Mouse (Mus musculus) brown adipose tissue, adult 24 weeks (tissue): ENCODE measurements at regions not wholly inside any gene's neighbourhood (a gene's known extent, or its start where the extent isn't known, plus 50 kb on each side); places are given as distances from the start of the nearest gene placed in this dataset.
A peak's percentile ranks its signal among the peaks of the same experiment; 100 is the strongest.
"Not testable (repeated sequence)": the region's sequence is repeated elsewhere in the genome, so short reads cannot be mapped to it uniquely, and the experiment has no call there.

Source experiments
- H3K27ac ChIP-seq: fragments of 200-500 bp; replicated peaks from 2 replicates; pipeline ENCODE4 v1.5.1; 2012; ENCODE audit warnings: low read depth, mild to moderate bottlenecking, low read length
- H3K4me1 ChIP-seq: fragments of 200-500 bp; 2 replicates; pipeline ENCODE4 v1.6.1; 2012; ENCODE audit warnings: low read length, mixed read lengths; ENCODE audit not compliant: control insufficient read depth, insufficient read depth, insufficient read length
- H3K4me3 ChIP-seq: fragments of 200-500 bp; 2 replicates; pipeline ENCODE4 v1.5.1; 2012; ENCODE audit warnings: low read depth, mild to moderate bottlenecking, low read length, moderate library complexity; ENCODE audit not compliant: insufficient read depth

DNA sequence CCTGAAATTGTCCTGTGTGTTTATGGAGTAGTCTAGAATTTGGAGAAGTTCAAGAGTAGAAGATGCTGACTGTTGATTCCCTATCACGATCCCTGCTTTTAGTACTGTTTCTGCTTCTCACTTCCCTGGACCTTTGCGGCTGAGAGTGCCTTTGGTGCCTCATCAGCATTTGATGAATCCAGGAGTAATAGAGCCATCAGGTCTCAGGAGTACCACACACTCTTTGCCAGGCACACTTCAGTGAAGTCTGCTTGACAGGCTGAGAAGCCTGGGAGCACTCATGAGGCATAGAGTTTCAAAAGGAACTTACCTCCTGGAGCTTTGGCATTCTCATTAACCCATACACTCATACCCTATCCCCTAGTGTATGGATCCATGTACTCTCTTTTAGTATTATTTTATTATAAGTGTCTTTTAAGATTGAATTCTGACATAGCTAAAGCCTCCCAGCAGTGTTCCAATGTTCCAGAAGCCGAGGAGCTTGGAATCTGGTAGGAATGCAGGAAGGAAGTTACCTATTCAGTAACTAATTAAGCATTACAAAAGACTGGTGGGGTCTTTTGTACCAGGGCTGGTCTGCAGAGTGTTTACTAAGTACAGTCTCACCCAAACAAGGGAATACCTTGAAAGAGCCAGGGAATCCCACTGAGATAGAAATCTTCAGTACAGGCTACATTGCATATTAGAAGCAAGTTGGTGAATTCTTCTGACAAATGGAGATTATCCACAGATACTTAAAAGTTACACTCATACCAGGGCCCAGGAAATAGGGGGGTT lies 139.7 kb downstream of the Tex13c3 start:
- H3K4me1 ChIP-seq, H3K27ac ChIP-seq, H3K4me3 ChIP-seq: not testable (repeated sequence)

DNA sequence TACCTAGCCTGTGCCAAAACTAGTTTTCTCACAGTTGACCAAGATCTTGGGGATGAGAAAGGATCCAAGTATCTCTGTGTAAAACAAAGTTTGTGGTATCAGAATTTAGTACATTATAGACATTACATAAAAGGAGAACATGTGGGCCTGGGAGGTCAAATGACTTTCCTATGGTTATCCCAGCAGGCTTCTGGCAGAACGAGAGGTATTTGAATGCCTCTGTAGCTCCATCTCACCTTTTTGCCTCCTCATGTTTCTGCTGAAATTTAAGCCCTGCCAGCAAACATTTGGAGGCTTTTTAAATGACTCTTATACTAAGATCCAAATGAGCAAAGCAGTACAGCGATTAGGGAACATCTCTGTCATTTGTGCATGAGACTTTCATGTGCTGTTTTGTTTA lies 167.8 kb downstream of the Tex13c3 start:
- H3K4me1 ChIP-seq: no peaks in the 10 kb centered on the region
- H3K27ac ChIP-seq: no peak overlapping the region
- H3K4me3 ChIP-seq: no peak overlapping the region

DNA sequence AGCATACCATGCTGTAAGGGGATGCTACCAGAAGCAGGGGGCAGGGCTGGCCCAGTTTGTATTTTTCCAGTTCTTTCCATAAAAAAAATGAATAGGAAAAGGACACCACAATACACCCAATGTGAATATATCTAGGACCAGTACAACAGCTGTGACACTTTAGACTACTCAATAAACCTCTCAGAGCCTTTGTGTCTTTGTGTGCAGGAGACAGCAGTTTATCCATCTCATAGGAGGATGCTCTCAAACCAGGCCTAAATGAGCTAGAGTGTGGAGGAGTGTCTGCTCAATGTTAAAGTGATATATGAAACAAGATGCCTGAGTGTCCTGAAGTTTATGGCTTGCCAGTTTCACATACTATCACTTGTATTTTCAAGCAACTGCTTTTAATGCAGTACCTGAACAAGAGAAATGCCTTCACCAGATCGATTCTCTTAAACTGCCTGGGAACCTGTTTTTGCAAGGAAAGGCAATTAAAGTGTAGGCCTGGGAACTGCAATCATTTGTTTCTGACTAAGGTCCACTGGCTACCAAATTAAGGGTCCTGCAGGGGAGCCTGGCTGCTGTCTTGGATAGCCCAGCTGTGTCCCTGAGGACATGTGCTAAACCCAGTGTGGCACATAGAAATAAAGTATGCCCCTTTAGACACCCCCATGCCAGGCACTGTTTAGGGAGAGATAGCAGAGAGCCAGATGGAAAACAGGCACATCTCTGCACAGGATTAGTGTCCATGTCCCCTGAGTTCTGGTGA lies 169.1 kb downstream of the Tex13c3 start:
- Histone ChIP-seq H3K4me3 (no peak overlapping the region), H3K4me1 (no peaks in the 10 kb centered on the region), H3K27ac (no peak overlapping the region)

DNA sequence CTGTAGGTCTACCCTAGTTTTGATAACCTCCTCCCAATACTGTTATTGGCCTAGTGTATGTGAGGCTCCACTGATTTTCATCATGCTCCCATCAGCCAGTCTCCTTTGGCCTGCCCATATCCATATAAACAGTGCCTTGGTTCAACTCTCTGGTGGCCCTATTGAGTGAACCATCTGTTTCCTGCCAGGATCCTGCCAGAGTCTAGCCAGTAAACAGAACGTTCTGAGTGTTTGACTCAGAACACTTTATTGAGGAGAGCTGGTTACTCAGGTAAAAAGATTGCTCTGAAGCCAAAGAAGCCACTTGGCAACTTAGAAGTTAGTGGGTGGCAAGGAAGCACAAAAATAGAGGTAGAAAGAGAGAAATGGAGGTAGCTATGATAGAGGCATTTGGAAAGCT lies 169.7 kb downstream of the Tex13c3 start:
- H3K4me3 ChIP-seq: no peak overlapping the region

DNA sequence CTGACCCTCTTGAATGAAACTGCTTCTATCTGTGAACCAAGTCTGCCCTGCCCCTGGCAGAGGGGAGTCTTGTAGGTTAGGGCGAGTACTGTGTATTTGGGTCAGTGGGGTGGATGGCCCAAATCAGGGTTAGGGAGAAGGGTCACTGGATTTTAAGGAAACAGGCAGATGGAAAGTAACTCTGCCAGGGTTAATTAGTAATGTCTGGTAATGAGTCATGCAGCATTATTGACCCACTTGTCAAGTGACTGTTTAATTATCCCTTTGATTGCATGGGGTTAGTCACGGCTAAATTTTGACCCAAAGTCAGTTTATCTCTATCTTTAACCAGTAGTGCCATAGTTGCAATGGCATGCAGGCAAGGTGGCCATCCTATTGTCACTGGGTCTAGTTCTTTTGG lies 192.9 kb downstream of the Tex13c3 start:
- H3K4me3 ChIP-seq: no peak overlapping the region
- H3K27ac ChIP-seq: no peak overlapping the region
- no peaks in the 10 kb centered on the region for H3K4me1 ChIP-seq

More for the DNA sequence above, 169.7 kb downstream of the Tex13c3 start:
- Histone ChIP-seq H3K4me1 (no peaks in the 10 kb centered on the region), H3K27ac (no peak overlapping the region)

DNA sequence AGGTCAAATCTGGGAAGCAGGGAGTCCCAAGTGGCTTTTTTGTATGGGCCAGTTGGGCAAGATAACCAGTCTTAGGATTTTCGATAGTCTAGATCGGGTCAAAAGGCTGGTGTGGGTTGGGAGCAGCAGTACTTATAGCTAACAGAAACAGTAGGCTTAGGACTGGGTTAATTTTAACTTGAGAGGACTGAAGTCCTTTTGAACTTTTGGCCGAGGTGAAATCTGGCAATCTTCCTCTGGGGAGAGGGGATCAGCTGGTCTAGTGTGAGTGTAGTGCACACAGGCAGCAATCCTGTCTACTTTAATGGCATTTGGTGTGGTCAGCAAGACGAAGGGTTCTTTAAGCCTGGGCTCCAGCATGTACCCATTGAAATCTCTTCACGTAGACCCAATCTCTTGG lies 194.7 kb downstream of the Tex13c3 start:
- no peak overlapping the region for H3K27ac ChIP-seq
- no peak overlapping the region for H3K4me3 ChIP-seq
- no peaks in the 10 kb centered on the region for H3K4me1 ChIP-seq

DNA sequence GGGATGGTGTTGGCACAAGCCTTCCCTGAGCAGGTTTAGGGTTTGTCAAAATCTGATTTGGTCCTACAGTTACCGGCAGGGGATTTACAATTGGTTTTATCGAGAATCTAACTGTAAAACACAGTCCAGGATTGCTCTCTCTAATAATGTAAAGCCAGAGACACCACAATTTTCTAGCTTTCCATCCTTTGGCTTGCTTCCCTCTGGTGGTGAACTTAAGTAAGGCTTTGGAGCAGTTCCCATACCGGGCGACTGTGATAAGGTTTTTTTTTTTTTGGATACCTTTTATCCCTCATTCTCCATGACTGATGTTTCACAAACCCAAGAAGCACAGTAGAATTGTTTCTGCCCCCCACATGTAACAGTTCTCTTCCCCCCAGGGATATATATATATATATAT lies 195.3 kb downstream of the Tex13c3 start:
- H3K4me3 ChIP-seq: no peak overlapping the region
- H3K4me1 ChIP-seq: no peaks in the 10 kb centered on the region
- H3K27ac ChIP-seq: no peak overlapping the region

DNA sequence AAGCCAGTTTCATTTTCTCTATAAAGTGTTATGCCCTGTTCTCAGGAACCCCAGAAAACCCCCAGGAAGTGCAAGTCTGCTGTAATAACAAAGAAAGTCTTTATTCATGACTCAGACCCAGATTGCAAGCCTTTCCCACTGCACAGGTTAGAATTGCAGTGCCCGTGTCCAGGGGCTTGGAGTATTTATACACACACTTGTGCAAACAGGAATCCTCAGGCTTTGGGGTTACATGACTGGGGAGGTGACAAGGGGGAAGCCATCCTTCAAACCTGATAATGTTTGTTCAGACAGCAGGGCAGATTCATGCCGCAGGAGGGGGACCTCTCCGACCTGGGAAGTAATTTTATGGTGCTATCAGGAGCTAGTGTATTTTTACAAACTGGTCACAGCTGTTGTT lies 198.0 kb downstream of the Tex13c3 start:
- no peaks in the 10 kb centered on the region for H3K4me1 ChIP-seq
- H3K27ac ChIP-seq: no peak overlapping the region

DNA sequence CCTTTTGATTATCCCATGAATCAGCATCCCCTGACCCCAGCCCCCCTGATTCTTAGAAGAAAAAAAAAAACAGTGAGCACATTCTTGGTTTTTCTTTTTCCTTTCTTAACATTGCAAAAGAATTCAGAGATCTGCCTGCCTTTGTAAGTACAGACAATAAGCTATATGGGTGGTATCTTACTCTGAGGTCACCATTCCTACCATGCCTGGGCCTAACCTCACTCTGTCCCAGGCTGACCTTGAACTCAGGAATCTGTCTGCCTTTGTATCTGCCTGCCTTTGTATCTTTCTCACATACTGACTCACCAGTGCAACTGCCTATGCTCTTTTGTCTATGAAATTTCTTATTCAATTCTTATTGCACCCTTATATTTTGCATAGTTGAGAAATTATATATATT lies 216.9 kb downstream of the Tex13c3 start:
- H3K27ac ChIP-seq: no peak overlapping the region
- no peak overlapping the region for H3K4me3 ChIP-seq
- H3K4me1 ChIP-seq: no peaks in the 10 kb centered on the region

More for the DNA sequence above, 198.0 kb downstream of the Tex13c3 start:
- H3K4me3 ChIP-seq: no peak overlapping the region

DNA sequence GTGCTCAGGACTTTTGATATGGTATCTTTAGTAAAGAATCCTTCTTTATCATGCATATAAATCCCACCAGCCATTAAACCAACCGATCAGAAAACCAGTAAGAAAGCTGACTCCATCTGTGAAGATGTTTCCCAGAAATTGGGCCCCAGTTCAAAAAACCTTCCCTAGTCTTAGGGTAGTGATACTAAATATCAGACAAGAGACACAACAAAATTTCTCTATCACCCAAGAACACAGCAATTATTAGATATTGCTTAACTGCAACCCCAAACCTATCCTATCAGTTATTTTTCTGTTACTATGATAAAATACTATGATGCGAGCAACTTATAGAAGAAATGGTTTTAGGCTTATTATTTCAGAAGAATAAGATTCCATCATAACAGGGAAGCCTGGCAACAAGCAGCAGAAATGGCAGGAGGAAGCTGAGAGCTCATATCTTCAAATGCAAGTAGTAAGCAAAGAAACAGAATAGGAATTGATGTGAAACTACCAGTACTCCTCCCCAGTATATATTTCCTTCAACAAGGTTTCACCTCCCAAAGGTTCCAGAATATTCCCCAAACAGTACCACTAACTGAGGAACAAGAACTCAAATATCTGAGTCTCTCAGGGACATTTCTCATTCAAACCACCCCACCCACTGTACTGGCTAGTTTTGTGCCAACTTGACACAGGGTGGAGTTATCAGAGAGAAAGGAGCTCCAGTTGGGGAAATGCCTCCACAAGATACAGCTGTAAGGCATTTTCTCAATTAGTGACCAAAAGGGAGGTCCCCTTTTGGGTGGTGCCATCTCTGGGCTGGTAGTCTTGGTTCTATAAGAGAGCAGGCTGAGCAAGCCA lies 234.1 kb downstream of the Tex13c3 start:
- Histone ChIP-seq H3K4me1 (no peaks in the 10 kb centered on the region), H3K4me3 (no peak overlapping the region), H3K27ac (no peak overlapping the region)

DNA sequence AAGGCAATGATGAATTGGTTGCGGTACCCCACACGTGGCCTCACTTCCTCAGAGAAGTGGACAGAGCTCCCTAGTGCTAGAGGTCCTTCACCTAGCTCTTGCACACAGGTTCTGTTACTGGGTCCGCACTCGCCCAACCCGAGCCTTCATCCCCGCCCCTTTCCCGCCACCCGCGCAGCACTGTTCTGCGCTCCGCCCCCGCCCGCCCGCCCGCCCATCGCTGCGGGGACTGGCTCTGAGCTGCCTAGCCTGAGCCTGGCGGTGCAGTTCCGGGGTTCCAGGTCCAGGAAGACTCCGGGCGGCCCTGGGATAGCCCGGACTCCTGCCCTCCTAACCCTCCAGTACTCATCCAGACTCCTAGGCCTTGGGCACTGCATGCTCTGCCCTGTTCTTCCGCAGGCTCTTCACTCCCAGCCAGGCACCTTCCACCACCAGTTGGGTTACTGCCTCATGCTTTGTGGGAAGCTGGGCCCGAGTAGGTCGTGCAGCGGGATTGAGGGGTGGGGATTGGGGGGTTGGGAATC lies 243.3 kb downstream of the Tex13c3 start:
- Histone ChIP-seq H3K27ac (no peak overlapping the region), H3K4me3 (peak overlapping the region; percentile 67), H3K4me1 (no peaks in the 10 kb centered on the region)

DNA sequence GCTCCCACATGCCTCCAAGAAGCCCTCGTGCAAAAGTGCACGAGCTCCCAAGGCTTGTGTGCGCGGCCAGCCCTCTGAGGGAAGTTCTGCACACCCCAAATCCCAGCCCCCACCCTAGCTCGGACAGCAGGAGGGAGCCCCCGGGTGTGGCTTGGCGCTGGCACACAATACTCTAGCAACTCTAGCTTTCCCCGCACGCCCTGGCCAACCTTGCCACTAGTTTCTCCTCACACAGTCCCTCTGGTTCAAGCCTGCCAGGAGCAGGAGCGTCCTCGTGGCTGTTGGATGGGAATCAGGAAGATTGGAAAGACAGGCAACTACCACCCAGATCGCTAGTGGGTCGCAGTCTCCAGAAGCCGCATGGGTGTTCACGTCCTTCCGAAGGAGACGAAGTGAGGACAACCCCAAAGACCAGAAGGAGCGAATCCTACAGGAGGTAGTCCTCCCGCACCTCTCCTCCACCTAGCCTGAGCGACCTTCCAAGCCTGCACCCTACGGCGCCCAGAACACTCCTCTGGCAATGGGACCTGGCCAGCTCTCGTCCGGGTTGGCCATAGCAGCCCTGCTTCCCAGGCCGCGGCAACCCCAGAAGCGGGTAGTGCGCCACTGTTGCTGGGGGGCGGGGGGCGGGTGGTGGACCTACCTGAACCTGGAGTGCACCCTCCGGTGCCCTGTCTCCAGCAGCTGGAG lies 243.9 kb downstream of the Tex13c3 start:
- Histone ChIP-seq H3K27ac (no peak overlapping the region), H3K4me3 (peak overlapping the region; percentile 67), H3K4me1 (no peaks in the 10 kb centered on the region)

DNA sequence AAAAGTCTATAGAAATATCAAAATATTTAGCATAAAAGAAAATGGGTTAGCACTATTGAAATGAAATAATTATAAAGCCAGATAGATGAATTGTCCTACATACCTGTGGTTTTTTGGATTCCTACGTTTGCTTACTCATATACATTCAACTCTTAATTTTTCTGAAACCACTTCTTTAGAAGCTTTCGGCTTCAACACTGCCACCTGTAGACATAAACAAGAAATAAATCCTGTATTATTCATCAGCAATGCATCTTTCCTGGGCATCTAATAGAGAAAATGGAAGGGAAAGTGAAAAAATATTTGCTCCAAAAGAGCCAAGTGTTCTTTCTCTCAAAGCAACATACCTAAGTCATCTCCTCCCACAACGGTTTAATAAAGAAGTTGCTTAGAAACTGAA lies 245.7 kb downstream of the Tex13c3 start:
- Histone ChIP-seq H3K27ac (no peak overlapping the region), H3K4me1 (no peaks in the 10 kb centered on the region), H3K4me3 (no peak overlapping the region)

DNA sequence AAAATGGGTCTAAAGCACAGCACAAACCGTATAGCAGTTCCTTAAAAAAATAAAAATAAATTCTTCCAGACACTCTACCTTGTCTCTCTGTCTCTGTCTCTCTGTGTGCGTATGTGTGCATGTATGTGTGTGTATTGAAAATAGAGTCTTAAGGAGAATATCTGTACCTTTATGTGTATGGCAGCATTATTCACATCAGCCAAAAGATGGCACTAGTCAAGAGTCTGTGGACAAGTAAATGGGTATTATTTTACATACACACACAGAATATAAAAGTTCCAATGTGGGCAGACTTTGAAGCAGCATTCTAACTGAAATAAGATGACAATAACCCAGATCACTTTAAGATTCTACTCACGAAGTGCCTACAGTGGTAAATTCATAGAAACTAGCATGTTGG lies 249.3 kb downstream of the Tex13c3 start:
- H3K4me3 ChIP-seq: no peak overlapping the region
- H3K27ac ChIP-seq: no peak overlapping the region
- no peaks in the 10 kb centered on the region for H3K4me1 ChIP-seq

DNA sequence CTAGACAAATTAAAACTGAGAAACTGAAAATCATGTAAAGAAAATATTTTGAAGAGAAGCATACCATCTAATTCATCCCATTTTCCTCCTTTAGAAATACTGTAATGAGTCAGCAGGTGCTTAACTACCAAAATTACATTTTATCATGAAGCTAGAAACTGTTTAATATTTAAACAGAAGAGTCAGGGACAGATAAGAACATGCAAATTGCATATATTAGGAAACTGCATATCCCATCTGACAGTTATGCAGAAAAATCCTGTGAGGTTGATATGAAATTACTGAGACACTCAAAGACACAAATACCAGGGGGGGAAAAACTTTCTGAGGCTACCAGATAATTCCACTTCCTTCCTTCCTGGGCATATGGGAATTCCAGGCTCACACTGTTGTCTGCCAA lies 257.8 kb downstream of the Tex13c3 start:
- H3K4me1 ChIP-seq: no peaks in the 10 kb centered on the region
- H3K27ac ChIP-seq: no peak overlapping the region
- no peak overlapping the region for H3K4me3 ChIP-seq
